Mouse (Mus musculus) lung, embryonic 16.5 days (tissue): ENCODE measurements around the gene Tsc1. TPM values are rescaled to one million over a fixed set of nuclear protein-coding genes. Genes with fewer than 3 reads are reported as not detected.

Source experiments
- ATAC-seq: fragments of 200-750 bp; cut with Nextera tagmentation; 2 replicates; pipeline ENCODE4 v1.8.0; 2017; ENCODE audit warnings: low read depth, mild to moderate bottlenecking, moderate library complexity
- H3K27ac ChIP-seq: fragments of 300-500 bp; sonication (generic); 2 replicates; pipeline ENCODE4 v1.5.1; 2014; ENCODE audit warnings: mild to moderate bottlenecking, control low read depth, low read length
- H3K27me3 ChIP-seq: fragments of 300-500 bp; sonication (generic); 2 replicates; pipeline ENCODE4 v1.6.1; 2014; ENCODE audit warnings: low read depth, low read length, mixed read lengths; ENCODE audit not compliant: control insufficient read depth, insufficient read depth
- H3K36me3 ChIP-seq: fragments of 300-500 bp; sonication (generic); 2 replicates; pipeline ENCODE4 v1.6.1; 2014; ENCODE audit warnings: low read length; ENCODE audit not compliant: control insufficient read depth, insufficient read depth
- H3K4me1 ChIP-seq: fragments of 300-500 bp; sonication (generic); replicated peaks from 2 replicates; pipeline ENCODE4 v1.6.1; 2014; ENCODE audit warnings: low read length, mixed read lengths; ENCODE audit not compliant: control insufficient read depth, insufficient read depth
- H3K4me2 ChIP-seq: fragments of 300-500 bp; sonication (generic); 2 replicates; pipeline ENCODE4 v1.6.1; 2014; ENCODE audit warnings: low read depth, low read length, control low read depth
- H3K4me3 ChIP-seq: fragments of 300-500 bp; sonication (generic); 2 replicates; pipeline ENCODE4 v1.5.1; 2014; ENCODE audit warnings: mild to moderate bottlenecking, low read length, control low read depth
- H3K9ac ChIP-seq: fragments of 300-500 bp; sonication (generic); 2 replicates; pipeline ENCODE4 v1.6.1; 2014; ENCODE audit warnings: low read length, control low read depth
- H3K9me3 ChIP-seq: fragments of 300-500 bp; sonication (generic); 2 replicates; pipeline ENCODE4 v1.6.1; 2016; ENCODE audit warnings: low read length; ENCODE audit not compliant: control insufficient read depth
- WGBS: fragments of 180-500 bp; shearing (Covaris S2); extraction: QIAGEN DNeasy Blood & Tissue Kit; methylation state at CpG from one replicate; pipeline ENCODE4 v1.1.7; 2014; 5-methylcytosine and 5-hydroxymethylcytosine counted together
- polyA plus RNA-seq: library from polyadenylated mRNA; unstranded; fragments of >200 nt; fragmentation: Nextera tagmentation; extraction: Ambion mirVana; gene quantifications from 2 replicates; pipeline ENCODE4 v1.2.1, GENCODE M21; 2015

Tsc1 gene
- polyA plus RNA-seq, 1 experiment from 2014 or later: 16.5 TPM

DNA sequence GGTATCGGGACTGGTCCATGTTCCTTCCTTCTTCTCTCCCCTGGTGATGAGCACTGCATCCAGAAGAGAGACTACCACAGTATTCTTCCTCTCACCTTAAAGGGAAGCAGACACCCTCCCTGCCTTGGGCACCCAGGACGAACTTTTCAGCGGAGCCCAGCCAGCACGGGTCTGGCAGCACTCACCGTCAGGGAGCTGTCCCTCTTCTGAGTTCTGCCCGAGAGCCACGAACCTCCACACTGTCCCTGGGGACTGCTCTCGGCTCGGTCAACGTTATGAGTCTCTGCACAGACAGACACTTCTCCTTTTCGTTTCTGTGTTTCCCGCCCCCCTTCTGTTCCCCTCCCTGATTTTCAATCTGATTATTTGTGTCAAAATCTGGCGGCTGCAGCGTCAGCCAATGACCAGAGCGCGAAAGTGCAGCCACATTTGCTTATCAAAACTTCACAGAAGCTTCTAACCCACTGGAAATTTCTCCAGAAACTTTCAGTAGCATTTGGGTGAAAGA lies 19.3 kb upstream of the Tsc1 start, which contains the start of gene Gfi1b:
TSS of gene Gfi1b (minus strand) at position 319 of the 508 bp plus-strand sequence.
- Histone ChIP-seq H3K27ac (no peak within 1 kb of the TSS), H3K4me2 (no peak within 1 kb of the TSS), H3K9ac (no peak within 1 kb of the TSS), H3K4me3 (no peak within 1 kb of the TSS), H3K9me3 (no peaks in the 10 kb centered on the region), H3K27me3 (peaks cover 14% of the 10 kb centered on the region), H3K36me3 (no peaks in the 10 kb centered on the region), H3K4me1 (no peaks in the 10 kb centered on the region)
- WGBS: 7% methylated on average over 16 of the region's 16 CpGs
- ATAC-seq: no peak

DNA sequence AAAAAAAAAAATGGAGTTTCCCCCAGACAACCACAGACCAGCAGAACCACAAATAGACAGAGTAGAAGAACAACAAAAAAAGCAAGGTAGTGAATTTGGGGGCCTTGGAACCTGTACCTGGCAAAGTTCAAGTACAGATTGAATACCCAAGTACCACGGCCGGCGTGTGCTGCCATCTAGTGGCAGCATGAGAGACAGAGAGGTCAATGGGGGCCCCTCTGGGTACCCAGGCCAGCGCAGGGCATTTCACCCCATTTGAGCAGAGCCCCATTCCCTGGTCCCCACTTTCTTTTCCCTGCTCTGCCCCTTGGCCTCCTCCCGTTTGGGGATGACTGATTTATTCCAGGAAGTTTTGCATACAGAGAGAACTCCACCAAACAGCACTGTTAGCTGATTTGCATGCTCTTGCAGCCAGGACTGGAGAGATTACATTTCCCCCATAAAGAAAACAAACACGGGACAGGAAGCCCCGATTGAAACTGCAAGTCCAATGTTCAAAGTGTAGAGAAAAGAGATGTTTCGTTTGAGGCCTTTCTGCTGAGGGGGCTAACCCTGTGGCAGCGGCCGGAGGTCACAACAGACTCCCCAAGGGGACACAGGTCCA lies 18.4 kb upstream of the Tsc1 start:
- no peak overlapping the region for H3K27ac ChIP-seq
- no peaks in the 10 kb centered on the region for H3K36me3 ChIP-seq
- WGBS: 19% methylated on average over 10 of the region's 10 CpGs
- no peaks in the 10 kb centered on the region for H3K4me1 ChIP-seq
- no peak overlapping the region for H3K4me3 ChIP-seq
- H3K4me2 ChIP-seq: no peak overlapping the region
- no peaks in the 10 kb centered on the region for H3K9me3 ChIP-seq
- H3K27me3 ChIP-seq: peaks cover 14% of the 10 kb centered on the region
- H3K9ac ChIP-seq: no peak overlapping the region
- ATAC-seq: no peak

DNA sequence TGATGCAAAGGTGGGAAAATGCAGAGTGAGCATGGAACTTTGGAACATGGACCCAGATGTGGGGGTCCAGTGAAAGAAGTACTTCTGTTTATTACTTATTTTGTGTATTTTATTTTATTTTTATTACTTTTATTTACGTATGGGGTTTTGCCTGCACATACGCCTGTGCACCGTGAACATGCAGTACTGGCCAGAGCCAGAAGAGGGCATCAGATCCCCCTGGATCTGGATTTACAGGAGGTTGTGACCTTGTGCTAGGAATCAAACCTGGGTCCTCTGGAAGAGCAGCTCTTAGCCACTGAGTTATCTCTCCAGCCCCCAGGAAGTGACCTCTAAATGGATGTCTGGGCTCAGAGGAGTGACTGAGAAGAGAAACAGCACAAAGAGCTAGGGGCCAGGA lies 16.2 kb upstream of the Tsc1 start:
- H3K9me3 ChIP-seq: no peaks in the 10 kb centered on the region
- H3K36me3 ChIP-seq: no peaks in the 10 kb centered on the region
- H3K27me3 ChIP-seq: peaks cover 14% of the 10 kb centered on the region
- 81% methylated on average over 3 of the region's 3 CpGs for WGBS
- H3K4me3 ChIP-seq: no peak overlapping the region
- no peak for ATAC-seq
- H3K4me1 ChIP-seq: no peaks in the 10 kb centered on the region
- no peak overlapping the region for H3K4me2 ChIP-seq
- H3K27ac ChIP-seq: no peak overlapping the region
- H3K9ac ChIP-seq: no peak overlapping the region

DNA sequence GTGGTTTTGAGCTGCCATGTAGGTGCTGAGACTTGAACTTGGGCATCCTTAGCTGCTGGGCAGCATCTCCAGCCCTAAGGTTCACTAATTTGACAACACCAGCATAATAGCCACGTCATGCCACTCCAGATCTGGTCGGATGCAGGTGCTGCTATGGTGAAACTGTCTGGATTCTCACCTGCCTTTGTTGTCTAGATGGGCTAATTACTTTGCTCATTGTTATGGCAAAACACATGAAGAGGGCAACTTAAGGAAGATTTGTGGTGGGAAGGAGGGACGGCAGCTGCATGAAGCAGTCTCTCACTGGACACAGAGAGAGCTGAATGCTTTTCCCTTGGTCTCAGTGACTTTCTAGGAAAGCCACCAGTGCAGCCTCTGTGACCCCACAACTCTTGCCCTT lies 15.0 kb upstream of the Tsc1 start:
- peaks cover 9% of the 10 kb centered on the region for H3K27me3 ChIP-seq
- H3K4me1 ChIP-seq: no peaks in the 10 kb centered on the region
- H3K36me3 ChIP-seq: no peaks in the 10 kb centered on the region
- no peak overlapping the region for H3K4me2 ChIP-seq
- H3K9ac ChIP-seq: no peak overlapping the region
- no peak overlapping the region for H3K4me3 ChIP-seq
- no peak for ATAC-seq
- H3K9me3 ChIP-seq: no peaks in the 10 kb centered on the region
- WGBS: 67% methylated on average over 3 of the region's 3 CpGs
- no peak overlapping the region for H3K27ac ChIP-seq

DNA sequence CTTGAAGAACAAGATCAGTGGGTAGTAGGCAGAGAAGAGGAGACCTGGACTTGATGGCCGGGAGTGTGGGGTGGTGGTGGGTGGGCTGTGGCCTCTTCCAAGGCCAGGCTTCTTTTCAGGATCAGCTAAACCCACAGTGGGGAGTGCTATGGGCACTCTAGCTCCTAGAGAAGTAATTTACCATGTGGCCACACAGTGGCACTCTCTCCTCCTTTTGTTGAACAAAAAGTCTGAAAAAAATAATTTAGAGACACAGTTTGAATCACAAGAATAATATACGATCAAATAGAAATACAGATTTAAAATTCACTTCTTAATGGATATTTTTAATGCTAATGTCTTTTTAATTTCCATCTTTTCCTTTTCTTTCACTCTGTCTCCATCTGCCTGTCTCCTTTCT lies 13.0 kb upstream of the Tsc1 start:
- no peak for ATAC-seq
- Histone ChIP-seq H3K36me3 (no peaks in the 10 kb centered on the region), H3K9me3 (no peaks in the 10 kb centered on the region), H3K4me1 (no peaks in the 10 kb centered on the region), H3K27ac (no peak overlapping the region), H3K4me3 (no peak overlapping the region), H3K27me3 (no peaks in the 10 kb centered on the region), H3K9ac (no peak overlapping the region), H3K4me2 (no peak overlapping the region)
- WGBS: 47% methylated on average over 2 of the region's 2 CpGs

DNA sequence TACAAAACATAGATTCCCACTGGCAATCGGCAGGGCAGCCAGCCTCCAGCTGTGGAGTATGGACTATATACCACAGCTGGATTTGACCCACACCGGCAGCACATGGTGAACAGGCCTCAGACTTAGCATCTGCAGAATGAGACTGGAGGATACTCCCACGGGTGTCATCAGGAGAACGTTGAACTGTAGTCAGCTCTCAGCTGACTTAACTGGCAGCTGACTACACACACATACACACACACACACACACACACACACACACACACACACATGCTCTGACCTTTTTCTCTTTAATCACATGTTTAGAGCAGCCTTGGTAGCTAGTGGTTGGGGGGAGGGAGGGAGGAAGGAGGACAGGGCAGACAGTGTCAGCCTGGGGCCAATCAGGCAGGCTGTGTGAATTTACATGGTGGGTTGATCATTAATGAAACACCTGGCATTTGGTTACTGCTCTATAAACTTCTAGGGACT lies 11.1 kb upstream of the Tsc1 start:
- H3K9ac ChIP-seq: no peak overlapping the region
- no peak overlapping the region for H3K4me2 ChIP-seq
- WGBS: 28% methylated on average over 4 of the region's 4 CpGs
- ATAC-seq: no peak
- H3K27ac ChIP-seq: no peak overlapping the region
- H3K36me3 ChIP-seq: no peaks in the 10 kb centered on the region
- no peaks in the 10 kb centered on the region for H3K27me3 ChIP-seq
- no peaks in the 10 kb centered on the region for H3K9me3 ChIP-seq
- H3K4me3 ChIP-seq: no peak overlapping the region
- no peaks in the 10 kb centered on the region for H3K4me1 ChIP-seq

DNA sequence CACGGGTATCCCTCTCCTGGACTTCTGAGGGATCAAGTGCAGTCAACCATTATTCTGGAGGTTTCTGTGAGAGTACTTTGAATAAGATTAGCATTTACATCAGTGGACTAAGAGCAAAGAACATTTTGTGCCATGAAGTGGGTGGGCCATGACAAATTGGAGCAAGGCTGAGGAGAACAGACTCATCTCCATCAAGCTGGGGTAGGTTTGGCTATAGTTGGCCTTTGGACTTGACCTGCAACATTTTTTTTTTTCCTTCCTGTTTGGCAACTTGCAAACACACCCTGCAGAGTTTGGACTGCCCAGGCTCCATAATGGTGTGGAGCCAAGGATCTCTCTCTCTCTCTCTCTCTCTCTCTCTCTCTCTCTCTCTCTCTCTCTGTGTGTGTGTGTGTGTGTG lies 8.4 kb upstream of the Tsc1 start:
- Histone ChIP-seq H3K4me3 (no peak overlapping the region), H3K9ac (no peak overlapping the region), H3K4me1 (no peaks in the 10 kb centered on the region), H3K4me2 (no peak overlapping the region), H3K27me3 (no peaks in the 10 kb centered on the region), H3K9me3 (no peaks in the 10 kb centered on the region), H3K27ac (no peak overlapping the region), H3K36me3 (no peaks in the 10 kb centered on the region)
- WGBS: 67% methylated on average over 1 of the region's 1 CpGs
- ATAC-seq: no peak

DNA sequence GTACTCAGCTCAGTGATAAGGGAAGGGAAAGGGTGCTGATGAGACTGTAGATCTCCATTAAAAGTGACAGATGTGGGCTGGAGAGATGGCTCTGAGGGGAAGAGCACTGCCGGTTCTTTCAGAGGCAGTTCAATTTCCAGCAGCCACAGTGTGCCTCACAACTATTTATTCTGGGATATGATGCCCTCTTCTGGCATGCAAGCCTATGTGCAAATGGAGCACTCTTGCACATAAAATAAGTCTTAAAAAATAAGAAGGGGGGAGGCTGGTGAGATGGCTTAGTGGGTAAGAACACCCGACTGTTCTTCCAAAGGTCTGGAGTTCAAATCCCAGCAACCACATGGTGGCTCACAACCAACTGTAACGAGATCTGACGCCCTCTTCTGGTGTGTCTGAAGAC lies 7.9 kb upstream of the Tsc1 start:
- ATAC-seq: no peak
- Histone ChIP-seq H3K27ac (no peak overlapping the region), H3K9ac (no peak overlapping the region), H3K36me3 (no peaks in the 10 kb centered on the region), H3K4me3 (no peak overlapping the region), H3K4me2 (no peak overlapping the region), H3K9me3 (no peaks in the 10 kb centered on the region), H3K27me3 (no peaks in the 10 kb centered on the region), H3K4me1 (no peaks in the 10 kb centered on the region)
- 40% methylated on average over 4 of the region's 4 CpGs for WGBS

DNA sequence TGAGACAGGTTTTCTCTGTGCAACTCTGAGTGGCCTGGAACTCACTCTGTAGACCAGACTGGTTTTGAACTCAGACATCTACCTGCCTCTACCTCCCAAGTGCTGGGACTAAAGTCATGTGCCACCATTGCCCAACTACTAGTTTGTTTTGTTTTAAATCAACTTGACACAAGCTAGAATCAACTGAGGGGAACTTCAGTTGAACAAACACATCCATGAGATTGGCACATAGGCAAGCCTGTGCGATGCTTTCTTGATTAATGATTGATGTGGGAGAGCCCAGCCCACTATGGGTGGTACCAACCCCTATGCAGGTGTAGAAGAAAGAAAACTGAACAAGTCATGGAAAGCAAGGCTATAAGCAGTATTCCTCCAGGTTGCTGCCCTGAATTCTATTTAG lies 5.8 kb upstream of the Tsc1 start:
- H3K4me3 ChIP-seq: no peak overlapping the region
- H3K36me3 ChIP-seq: no peaks in the 10 kb centered on the region
- no peak for ATAC-seq
- no peak overlapping the region for H3K9ac ChIP-seq
- H3K4me2 ChIP-seq: no peak overlapping the region
- no peak overlapping the region for H3K27ac ChIP-seq
- no peaks in the 10 kb centered on the region for H3K27me3 ChIP-seq
- 63% methylated on average over 1 of the region's 1 CpGs for WGBS
- peaks cover 7% of the 10 kb centered on the region for H3K4me1 ChIP-seq
- no peaks in the 10 kb centered on the region for H3K9me3 ChIP-seq
